Mouse (Mus musculus) liver, postnatal 0 days (tissue): ENCODE results near the gene Dhx16. TPM values are rescaled to one million over a fixed set of nuclear protein-coding genes. Genes with fewer than 3 reads are reported as not detected.

Source experiments
- ATAC-seq: fragments of 200-750 bp; cut with Nextera tagmentation; 2 replicates; pipeline ENCODE4 v1.8.0; 2017; ENCODE audit warnings: mild to moderate bottlenecking, moderate library complexity
- DNase-seq: peaks from one replicate; pipeline ENCODE4 v3.0.0-alpha.2; 2016
- H3K27ac ChIP-seq: fragments of 300-500 bp; sonication (generic); 2 replicates; pipeline ENCODE4 v1.5.1; 2014; ENCODE audit warnings: antibody characterized with exemption, moderate library complexity, mild to moderate bottlenecking, low read depth
- H3K27me3 ChIP-seq: fragments of 300-500 bp; sonication (generic); 2 replicates; pipeline ENCODE4 v1.6.1; 2014; ENCODE audit warnings: low read length, control low read depth, mixed read lengths; ENCODE audit not compliant: insufficient read depth
- H3K36me3 ChIP-seq: fragments of 300-500 bp; sonication (generic); replicated peaks from 2 replicates; pipeline ENCODE4 v1.6.1; 2014; ENCODE audit warnings: mild to moderate bottlenecking, control low read depth, low read length, moderate library complexity, mixed read lengths; ENCODE audit not compliant: insufficient read depth
- H3K4me1 ChIP-seq: fragments of 300-500 bp; sonication (generic); 2 replicates; pipeline ENCODE4 v1.6.1; 2014; ENCODE audit warnings: antibody characterized with exemption, mild to moderate bottlenecking, control low read depth; ENCODE audit not compliant: insufficient read depth
- H3K4me2 ChIP-seq: fragments of 300-500 bp; sonication (generic); 2 replicates; pipeline ENCODE4 v1.6.1; 2014; ENCODE audit warnings: low read depth, mild to moderate bottlenecking, low read length, moderate library complexity, mixed read lengths
- H3K4me3 ChIP-seq: fragments of 300-500 bp; sonication (generic); 2 replicates; pipeline ENCODE4 v1.5.1; 2014; ENCODE audit warnings: low read depth, low read length
- H3K9ac ChIP-seq: fragments of 300-500 bp; sonication (generic); replicated peaks from 2 replicates; pipeline ENCODE4 v1.6.1; 2014; ENCODE audit warnings: mild to moderate bottlenecking, moderate library complexity
- H3K9me3 ChIP-seq: fragments of 300-500 bp; sonication (generic); 2 replicates; pipeline ENCODE4 v1.6.1; 2016; ENCODE audit warnings: mild to moderate bottlenecking, control low read depth, low read length, mixed read lengths
- CTCF ChIP-seq: sonication (generic); IDR thresholded peaks from 2 replicates; pipeline ENCODE4 v1.5.1; 2016; ENCODE audit warnings: antibody characterized with exemption, low read depth
- EP300 ChIP-seq: IDR thresholded peaks from 2 replicates; pipeline ENCODE4 v1.6.1; 2016; ENCODE audit warnings: antibody characterized with exemption, low read depth, mild to moderate bottlenecking
- WGBS: fragments of 180-500 bp; shearing (Covaris S2); extraction: QIAGEN DNeasy Blood & Tissue Kit; methylation state at CpG from one replicate; pipeline ENCODE4 v1.1.7; 2014; ENCODE audit not compliant: insufficient replicate concordance; 5-methylcytosine and 5-hydroxymethylcytosine counted together
- polyA plus RNA-seq: library from polyadenylated mRNA; unstranded; fragments of >200 nt; fragmentation: Nextera tagmentation; extraction: Ambion mirVana; gene quantifications from 2 replicates; pipeline ENCODE4 v1.2.1, GENCODE M21; 2015

The Dhx16 gene
- polyA plus RNA-seq, 1 experiment from 2014 or later, result 15.6 TPM

GRCm38 (mm10) chr17:35859371-35859770, 20.2 kb upstream of the Dhx16 start:
- DNase-seq, result no peak
- 73% methylated on average over 1 of the region's 1 CpGs for WGBS
- Histone ChIP-seq H3K4me2 (no peak overlapping the region), H3K4me3 (no peak overlapping the region), H3K4me1 (peaks cover 15% of the 10 kb centered on the region), H3K9me3 (no peaks in the 10 kb centered on the region), H3K27me3 (peaks cover 2% of the 10 kb centered on the region; the same call in 1 of the 2 replicates), H3K27ac (no peak overlapping the region), H3K36me3 (peaks cover 15% of the 10 kb centered on the region), H3K9ac (no peak overlapping the region)
- no peak for ATAC-seq
- no peak for TF ChIP-seq CTCF
- no peak for TF ChIP-seq EP300

DNA sequence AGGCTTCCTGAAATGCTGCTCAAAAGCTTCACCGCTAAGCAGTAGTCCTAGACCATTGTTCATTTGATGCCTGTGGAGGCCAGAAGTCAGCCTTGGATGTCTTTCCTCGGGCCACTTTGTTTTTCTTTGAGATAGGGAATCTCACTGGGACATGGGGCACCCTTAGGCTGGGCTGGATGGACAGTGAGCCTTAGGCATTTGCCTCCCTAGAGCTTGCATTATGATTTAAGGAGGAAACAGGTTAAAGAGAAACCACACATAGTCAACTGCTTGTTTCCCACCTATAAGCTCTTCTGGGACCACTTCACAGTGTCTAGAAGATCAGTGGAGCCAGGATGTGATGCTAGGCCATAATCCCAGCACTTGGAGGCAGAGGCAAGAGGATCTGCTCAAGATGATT, 19.8 kb upstream of the Dhx16 start:
- Histone ChIP-seq H3K9me3 (no peaks in the 10 kb centered on the region), H3K27me3 (peaks cover 6% of the 10 kb centered on the region; the same call in 1 of the 2 replicates), H3K4me2 (no peak overlapping the region), H3K27ac (no peak overlapping the region), H3K36me3 (peaks cover 13% of the 10 kb centered on the region), H3K4me1 (peaks cover 15% of the 10 kb centered on the region), H3K9ac (no peak overlapping the region), H3K4me3 (no peak overlapping the region)
- DNase-seq, result no peak
- 65% methylated on average over 2 of the region's 2 CpGs for WGBS
- ATAC-seq, result no peak
- TF ChIP-seq EP300, result no peak
- no peak for TF ChIP-seq CTCF

DNA sequence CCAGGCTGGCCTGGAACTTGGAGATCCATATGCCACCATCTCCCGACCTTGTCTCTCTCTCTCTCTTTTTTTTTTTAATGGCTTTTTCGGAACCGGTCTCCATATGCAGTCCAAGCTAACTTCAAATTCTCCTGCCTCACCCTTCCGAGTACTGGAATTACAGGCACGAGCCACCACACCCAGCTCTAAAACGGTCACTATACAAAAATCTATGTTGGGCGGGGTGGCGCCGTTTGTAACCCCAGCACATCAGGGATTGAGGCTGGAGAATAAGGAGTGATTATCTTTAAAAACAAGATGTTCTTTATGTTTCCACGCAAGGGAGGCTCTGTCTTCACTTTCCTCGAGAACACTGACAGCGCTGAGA, 18.8 kb upstream of the Dhx16 start:
- no peaks in the 10 kb centered on the region for H3K9me3 ChIP-seq
- H3K4me2 ChIP-seq, result peak overlapping the region; percentile 96
- H3K4me3 ChIP-seq, result peak overlapping the region; percentile 91
- no peak for TF ChIP-seq CTCF
- TF ChIP-seq EP300, result no peak
- H3K27ac ChIP-seq, result no peak overlapping the region; the same call in 1 of the 2 replicates
- DNase-seq, result no peak
- 4% methylated on average over 12 of the region's 12 CpGs for WGBS
- H3K27me3 ChIP-seq, result peaks cover 14% of the 10 kb centered on the region
- peak; percentile 27; the same call in 1 of the 2 replicates for ATAC-seq
- H3K36me3 ChIP-seq, result peaks cover 13% of the 10 kb centered on the region
- peaks cover 25% of the 10 kb centered on the region for H3K4me1 ChIP-seq
- H3K9ac ChIP-seq, result peak overlapping the region; percentile 84

GRCm38 (mm10) chr17:35861198-35861857, 18.3 kb upstream of the Dhx16 start, which contains the start of gene Nrm:
Nrm (plus strand) TSS chr17:35861318.
- peaks cover 13% of the 10 kb centered on the region for H3K36me3 ChIP-seq
- DNase-seq (peak; percentile 91), ATAC-seq (peak; percentile 93)
- H3K27ac ChIP-seq, result peak within 1 kb of the TSS; percentile 86
- peaks cover 19% of the 10 kb centered on the region for H3K27me3 ChIP-seq
- WGBS, result under 1% methylated on average over 47 of the region's 47 CpGs
- peaks cover 28% of the 10 kb centered on the region for H3K4me1 ChIP-seq
- H3K9ac ChIP-seq, result peak within 1 kb of the TSS; percentile 84
- no peaks in the 10 kb centered on the region for H3K9me3 ChIP-seq
- H3K4me3 ChIP-seq, result peak within 1 kb of the TSS; percentile 91
- peak within 1 kb of the TSS; percentile 96 for H3K4me2 ChIP-seq
- TF ChIP-seq CTCF (peak; percentile 67), EP300 (no peak)

- H3K4me1 ChIP-seq, result peaks cover 32% of the 10 kb centered on the region
- 40% methylated on average over 10 of the region's 10 CpGs for WGBS
- TF ChIP-seq CTCF, result no peak
- TF ChIP-seq EP300, result no peak
- H3K9ac ChIP-seq, result 0 out of 2 replicates have a peak overlapping the region, but pooled peaks have one; percentile 61
- DNase-seq, result no peak
- no peak for ATAC-seq
- peak overlapping the region; percentile 79 for H3K4me2 ChIP-seq
- no peaks in the 10 kb centered on the region for H3K9me3 ChIP-seq
- 0 out of 2 replicates have a peak, but pooled peaks cover 3% of the 10 kb centered on the region for H3K36me3 ChIP-seq
- H3K4me3 ChIP-seq, result peak overlapping the region; percentile 55
- peak overlapping the region; percentile 95 for H3K27ac ChIP-seq
- H3K27me3 ChIP-seq, result peaks cover 39% of the 10 kb centered on the region
These were observed 14.7 kb upstream of the Dhx16 start for GRCm38 (mm10) chr17:35864832-35865353.

DNA sequence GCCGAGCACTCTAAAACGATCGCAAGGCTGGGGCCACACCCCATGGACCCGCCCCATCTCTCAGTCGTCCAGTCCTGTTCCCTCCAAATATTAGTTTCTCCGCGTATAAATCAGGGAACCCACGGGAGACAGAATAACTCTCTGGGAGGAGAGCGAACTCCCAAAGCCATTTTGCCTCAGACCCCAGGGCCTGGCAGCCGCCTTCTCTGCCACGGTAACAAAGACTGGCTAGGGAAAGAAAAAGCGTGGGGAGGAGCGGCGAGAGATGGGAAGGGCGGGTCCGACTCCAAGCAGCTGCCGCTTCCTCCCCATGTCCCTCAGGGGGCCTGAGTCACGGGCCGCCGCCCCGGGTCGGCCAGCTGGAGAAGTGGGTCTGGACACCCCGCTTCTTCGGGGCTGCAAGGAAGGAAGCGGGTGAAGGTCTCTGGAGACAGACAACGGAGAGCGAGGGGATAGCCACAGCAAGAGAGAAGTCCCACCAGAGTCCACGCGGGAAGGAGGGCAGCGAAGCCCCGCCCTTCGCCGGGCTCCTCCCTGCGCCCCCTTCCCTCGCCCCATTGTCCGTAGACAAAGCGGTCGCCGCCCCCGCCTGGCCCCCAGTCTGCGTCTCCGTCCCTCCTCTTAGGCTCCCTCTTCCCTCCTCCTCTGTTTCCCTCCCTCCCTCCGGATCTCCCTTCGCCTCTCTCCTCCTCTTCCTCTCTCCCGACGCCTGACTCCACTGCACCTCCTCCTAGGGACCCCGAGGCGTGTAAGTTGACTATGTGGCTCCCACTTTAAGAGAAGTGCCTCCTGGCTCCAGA, 13.9 kb upstream of the Dhx16 start, which contains the start of gene Ppp1r18:
Ppp1r18 (plus strand) TSS at position 113 of the 800 bp plus-strand sequence.
- peaks cover 32% of the 10 kb centered on the region for H3K4me1 ChIP-seq

More for the DNA sequence above, 13.9 kb upstream of the Dhx16 start, which contains the start of gene Ppp1r18:
- Histone ChIP-seq H3K4me2 (peak within 1 kb of the TSS; percentile 79), H3K36me3 (0 out of 2 replicates have a peak, but pooled peaks cover 3% of the 10 kb centered on the region), H3K27ac (peak within 1 kb of the TSS; percentile 95), H3K27me3 (peaks cover 39% of the 10 kb centered on the region), H3K4me3 (peak within 1 kb of the TSS; percentile 55), H3K9me3 (no peaks in the 10 kb centered on the region), H3K9ac (peak within 1 kb of the TSS; percentile 61)
- under 1% methylated on average over 38 of the region's 48 CpGs for WGBS
- ATAC-seq (peak; percentile 4; the same call in 1 of the 2 replicates), DNase-seq (peak; percentile 77)
- TF ChIP-seq CTCF (no peak), EP300 (no peak)
